Mouse (Mus musculus) frontal cortex, adult 2 months (tissue): Measurements from ENCODE around the gene Galnt10. TPM values are rescaled to one million over a fixed set of nuclear protein-coding genes. Genes with fewer than 3 reads are reported as not detected.
A peak's percentile ranks its signal among the peaks of the same experiment; 100 is the strongest.

ENCODE experiments used
- DNase-seq, 2 experiments: peaks; one replicate each; pipeline ENCODE4 v3.0.0; 2022; ENCODE audit warnings: low spot score in 1 of 2; ENCODE audit errors: extremely low spot score in 1 of 2
- polyA plus RNA-seq: library from polyadenylated mRNA; depleted of rRNA; stranded (reverse); fragments of >200 nt; gene quantifications from 2 replicates; pipeline ENCODE4 v1.2.3, GENCODE M21; 2012

Gene Galnt10
- polyA plus RNA-seq, 1 experiment = 9.7 TPM

GRCm38 (mm10) chr11:57775868-57776267 lies 130.6 kb downstream of the Galnt10 start:
- DNase-seq = no peak

GRCm38 (mm10) chr11:57776546-57776945 lies 131.3 kb downstream of the Galnt10 start:
- DNase-seq = no peak

GRCm38 (mm10) chr11:57778349-57778748 lies 133.1 kb downstream of the Galnt10 start:
- peak in 1 of 2 experiments; percentile 71 for DNase-seq

GRCm38 (mm10) chr11:57779824-57780223 lies 134.6 kb downstream of the Galnt10 start:
- no peak for DNase-seq

- peak; percentile 23 to 79 for DNase-seq
These were observed 141.6 kb downstream of the Galnt10 start for GRCm38 (mm10) chr11:57786616-57787418.

- DNase-seq = peak in 1 of 2 experiments; percentile 32
These were observed 142.7 kb downstream of the Galnt10 start for GRCm38 (mm10) chr11:57787913-57788312.

- no peak for DNase-seq
These were observed 145.8 kb downstream of the Galnt10 start for GRCm38 (mm10) chr11:57790866-57791535.

GRCm38 (mm10) chr11:57795086-57795485 lies 149.8 kb downstream of the Galnt10 start:
- DNase-seq = no peak

GRCm38 (mm10) chr11:57797828-57798227 lies 152.6 kb downstream of the Galnt10 start:
- no peak for DNase-seq

- DNase-seq = no peak
These were observed 154.2 kb downstream of the Galnt10 start for GRCm38 (mm10) chr11:57799456-57799855.

- DNase-seq = no peak
These were observed 155.2 kb downstream of the Galnt10 start for GRCm38 (mm10) chr11:57800266-57800951.

- DNase-seq = peak; percentile 93 to 98
These were observed 155.9 kb downstream of the Galnt10 start, which contains the start of gene Sap30l for GRCm38 (mm10) chr11:57800971-57801765. TSS of gene Sap30l (plus strand) at chr11:57801637.

- DNase-seq = no peak
These were observed 156.7 kb downstream of the Galnt10 start for GRCm38 (mm10) chr11:57801766-57802510.

GRCm38 (mm10) chr11:57802511-57802870 lies 157.2 kb downstream of the Galnt10 start:
- DNase-seq = no peak

GRCm38 (mm10) chr11:57805047-57805446 lies 159.8 kb downstream of the Galnt10 start:
- no peak for DNase-seq

- DNase-seq = no peak
These were observed 163.9 kb downstream of the Galnt10 start for GRCm38 (mm10) chr11:57809017-57809731.

- no peak for DNase-seq
These were observed 164.5 kb downstream of the Galnt10 start for GRCm38 (mm10) chr11:57809732-57810098.

- DNase-seq = no peak
These were observed 165.8 kb downstream of the Galnt10 start for GRCm38 (mm10) chr11:57811006-57811405.

- no peak for DNase-seq
These were observed 167.0 kb downstream of the Galnt10 start for GRCm38 (mm10) chr11:57812212-57812611.
